Mouse (Mus musculus): ENCODE measurements around the gene Chmp2a. TPM values are rescaled to one million over a fixed set of nuclear protein-coding genes. Genes with fewer than 3 reads are reported as not detected.
A peak's percentile ranks its signal among the peaks of the same experiment; 100 is the strongest.

Gene Chmp2a
- total RNA-seq, 2 experiments from 2014 or later, result 95.4 to 103 TPM

DNA sequence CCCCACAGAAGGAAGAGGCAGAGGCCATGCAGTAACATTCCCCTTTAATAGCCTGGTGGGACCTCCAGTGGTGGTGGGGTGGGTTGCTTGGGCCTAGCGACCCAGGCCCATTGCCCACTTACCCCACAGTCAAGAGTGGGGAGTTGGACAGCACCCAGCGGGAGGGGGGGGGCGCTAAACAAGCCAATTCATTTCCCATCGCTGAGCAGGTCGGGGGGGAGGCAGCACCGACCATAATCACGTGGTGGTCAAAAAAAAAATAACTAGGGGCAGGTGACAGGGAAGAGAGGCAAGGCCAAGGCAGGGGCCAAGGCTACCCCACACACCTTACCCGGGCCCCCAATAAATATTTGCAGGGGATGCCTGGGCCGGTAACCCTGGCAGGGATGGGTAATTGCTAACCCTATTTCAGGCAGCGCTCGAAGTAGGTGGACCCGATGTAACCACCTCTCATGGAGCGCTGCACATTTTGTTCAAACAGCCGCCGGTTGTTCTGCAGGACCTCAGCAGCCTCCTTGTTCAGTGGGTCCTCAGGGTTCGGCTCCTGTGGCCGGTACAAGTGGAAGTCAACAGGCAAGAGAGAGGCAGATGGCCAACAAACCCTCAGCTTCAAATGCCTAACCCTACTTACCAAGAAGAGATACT is 726 bp upstream of the Chmp2a start:
- no peak for DNase-seq (ENCODE audit: low spot score)

DNA sequence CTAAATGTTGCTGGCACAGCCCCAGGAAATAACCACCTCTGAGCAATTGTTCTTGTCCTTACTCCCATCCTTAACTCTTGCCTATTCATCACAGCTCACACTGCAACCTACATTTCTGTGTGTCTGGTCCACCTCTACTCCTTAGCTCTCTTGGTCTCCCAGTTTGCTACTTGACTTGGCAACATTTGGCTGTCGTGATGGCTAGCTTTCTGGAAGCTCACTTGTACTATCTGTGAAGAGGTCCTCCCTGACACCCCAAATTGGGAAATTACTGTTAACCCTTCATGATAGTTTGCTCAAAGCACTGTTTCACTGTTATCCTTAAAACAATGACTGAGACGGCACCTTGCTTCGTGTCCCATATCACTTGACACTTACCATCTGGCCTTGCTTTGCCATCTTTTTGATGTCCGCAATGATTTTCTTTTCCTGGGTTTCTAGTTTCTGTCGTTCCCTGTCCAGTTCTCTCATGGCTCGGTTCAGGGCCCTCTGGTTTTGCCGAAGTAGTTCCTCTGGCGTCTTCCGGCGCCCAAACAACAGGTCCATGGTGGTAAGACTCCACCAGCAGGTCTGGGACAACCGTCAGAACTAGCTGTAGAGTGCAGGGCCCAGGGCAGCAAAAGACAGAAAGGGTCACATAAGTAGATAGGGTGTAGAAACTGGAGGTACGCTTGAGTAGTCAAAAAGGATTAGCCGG is 1.0 kb downstream of the Chmp2a start:
- DNase-seq (ENCODE audit: low spot score), result no peak

DNA sequence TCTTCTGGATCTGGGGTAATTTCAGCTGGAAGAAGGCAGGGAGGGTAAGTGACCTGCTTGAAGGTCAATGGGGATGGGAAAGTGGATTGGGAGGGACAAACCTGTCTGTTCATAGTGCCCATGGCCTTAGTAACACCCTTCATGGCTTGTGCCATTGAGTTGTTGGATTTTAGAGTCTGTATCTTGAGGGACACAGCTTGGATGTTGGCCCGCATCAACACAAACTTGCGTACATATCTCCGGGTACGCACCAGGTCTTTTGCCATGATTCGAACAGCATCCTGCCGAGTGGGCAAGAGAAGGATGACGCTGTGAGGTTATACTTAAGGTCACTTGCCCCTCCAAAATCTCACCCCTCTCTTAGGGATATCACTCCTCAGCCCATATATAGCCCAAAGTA is 2.1 kb downstream of the Chmp2a start:
- no peak for DNase-seq (ENCODE audit: low spot score)

DNA sequence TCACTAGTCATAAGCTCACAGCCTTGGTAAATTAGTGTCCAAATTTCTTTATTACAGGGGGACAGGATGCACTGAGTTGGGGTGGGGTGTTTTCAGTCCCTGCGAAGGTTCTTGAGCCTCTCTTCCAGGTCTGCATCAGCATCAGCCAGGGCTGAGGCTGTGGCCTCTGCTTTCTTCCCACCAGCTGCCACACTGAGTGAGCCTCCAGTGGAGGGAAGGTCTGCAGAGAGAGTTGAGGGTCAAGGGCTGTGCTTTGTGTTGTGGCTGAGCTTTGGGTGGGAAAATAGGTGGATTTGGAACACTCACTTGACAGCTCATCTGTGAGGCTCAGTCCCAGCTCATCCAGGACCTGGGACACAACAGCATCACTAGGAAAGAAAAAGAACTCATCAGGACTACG is 2.6 kb downstream of the Chmp2a start:
- no peak for DNase-seq (ENCODE audit: low spot score)

DNA sequence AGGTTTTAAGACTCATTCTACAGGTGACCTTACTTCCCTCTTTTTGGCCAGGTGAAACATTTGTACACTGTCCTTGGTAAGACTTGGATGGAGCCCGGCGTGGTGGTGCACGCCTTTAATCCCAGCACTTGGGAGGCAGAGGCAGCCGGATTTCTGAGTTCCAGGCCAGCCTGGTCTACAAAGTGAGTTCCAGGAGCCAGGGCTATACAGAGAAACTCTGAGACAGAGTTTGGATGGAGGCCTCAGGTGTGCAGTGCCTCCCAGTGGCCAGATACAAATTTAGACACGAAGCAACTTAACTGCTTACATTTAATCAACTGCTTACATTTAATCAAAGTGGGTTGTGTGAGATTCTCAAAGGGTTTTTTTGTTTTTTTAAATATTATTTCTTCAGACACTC is 3.5 kb downstream of the Chmp2a start:
- DNase-seq (ENCODE audit: low spot score), result no peak

DNA sequence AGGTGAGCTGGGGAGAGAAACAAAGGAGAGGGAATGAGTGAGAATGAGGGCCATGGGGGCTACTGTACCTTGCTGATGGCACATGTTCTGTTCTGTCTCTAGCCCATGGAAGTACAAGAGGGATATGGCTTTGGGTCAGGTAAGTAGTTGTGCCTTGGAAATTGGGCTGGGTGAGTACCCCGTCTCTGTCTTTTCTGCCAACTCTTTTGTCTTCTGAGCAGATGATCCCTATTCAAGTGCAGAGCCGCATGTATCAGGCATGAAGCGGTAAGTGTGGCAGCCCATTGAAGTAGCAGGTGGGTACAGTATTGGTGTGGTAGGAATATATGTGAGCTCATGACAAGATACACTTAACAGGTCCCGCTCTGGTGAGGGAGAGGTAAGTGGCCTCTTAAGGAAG is 5.6 kb downstream of the Chmp2a start:
- DNase-seq (ENCODE audit: low spot score), result no peak

DNA sequence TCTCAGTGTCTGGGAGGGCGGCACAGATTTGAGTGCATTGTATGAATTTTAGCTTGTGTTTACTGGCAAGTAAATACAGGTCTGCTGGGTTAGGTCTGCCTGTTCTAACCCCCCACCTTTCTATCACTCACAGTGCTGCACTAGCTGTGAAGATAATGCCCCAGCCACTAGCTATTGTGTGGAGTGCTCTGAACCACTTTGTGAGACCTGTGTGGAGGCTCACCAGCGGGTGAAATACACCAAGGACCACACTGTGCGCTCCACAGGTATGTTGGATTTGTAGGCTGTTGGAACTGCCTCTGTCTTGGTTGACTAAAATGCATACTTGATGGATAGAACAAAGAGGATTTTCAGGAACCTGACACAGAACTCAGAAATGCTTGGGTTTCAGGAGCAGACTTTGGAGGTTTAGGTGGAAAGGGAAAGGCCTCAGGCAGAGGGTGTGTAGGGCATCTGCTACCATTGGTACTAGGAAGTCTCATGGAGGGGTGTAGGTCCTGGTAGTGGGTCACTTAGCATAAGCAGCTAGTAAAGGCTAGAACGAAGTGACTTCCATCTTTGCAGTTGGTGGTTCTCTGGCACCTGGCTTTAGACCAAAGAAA is 9.0 kb downstream of the Chmp2a start:
- DNase-seq (ENCODE audit: low spot score), result no peak

DNA sequence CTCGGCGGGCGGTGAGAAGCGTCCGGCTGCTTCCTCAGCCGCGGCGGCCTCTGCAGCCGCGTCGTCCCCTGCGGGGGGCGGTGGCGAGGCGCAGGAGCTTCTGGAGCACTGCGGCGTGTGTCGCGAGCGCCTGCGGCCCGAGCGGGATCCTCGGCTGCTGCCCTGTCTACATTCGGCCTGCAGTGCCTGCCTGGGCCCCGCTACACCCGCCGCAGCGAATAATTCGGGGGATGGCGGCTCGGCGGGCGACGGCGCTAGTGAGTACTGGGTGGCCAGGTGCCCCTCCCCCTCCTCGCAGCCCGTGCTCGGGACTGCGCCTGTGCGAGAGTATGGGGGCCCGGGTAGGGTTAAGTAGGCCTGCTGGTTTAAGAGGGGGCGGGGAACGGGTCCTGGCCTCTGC is 9.8 kb downstream of the Chmp2a start:
- peak; percentile 52 for DNase-seq (ENCODE audit: low spot score)

DNA sequence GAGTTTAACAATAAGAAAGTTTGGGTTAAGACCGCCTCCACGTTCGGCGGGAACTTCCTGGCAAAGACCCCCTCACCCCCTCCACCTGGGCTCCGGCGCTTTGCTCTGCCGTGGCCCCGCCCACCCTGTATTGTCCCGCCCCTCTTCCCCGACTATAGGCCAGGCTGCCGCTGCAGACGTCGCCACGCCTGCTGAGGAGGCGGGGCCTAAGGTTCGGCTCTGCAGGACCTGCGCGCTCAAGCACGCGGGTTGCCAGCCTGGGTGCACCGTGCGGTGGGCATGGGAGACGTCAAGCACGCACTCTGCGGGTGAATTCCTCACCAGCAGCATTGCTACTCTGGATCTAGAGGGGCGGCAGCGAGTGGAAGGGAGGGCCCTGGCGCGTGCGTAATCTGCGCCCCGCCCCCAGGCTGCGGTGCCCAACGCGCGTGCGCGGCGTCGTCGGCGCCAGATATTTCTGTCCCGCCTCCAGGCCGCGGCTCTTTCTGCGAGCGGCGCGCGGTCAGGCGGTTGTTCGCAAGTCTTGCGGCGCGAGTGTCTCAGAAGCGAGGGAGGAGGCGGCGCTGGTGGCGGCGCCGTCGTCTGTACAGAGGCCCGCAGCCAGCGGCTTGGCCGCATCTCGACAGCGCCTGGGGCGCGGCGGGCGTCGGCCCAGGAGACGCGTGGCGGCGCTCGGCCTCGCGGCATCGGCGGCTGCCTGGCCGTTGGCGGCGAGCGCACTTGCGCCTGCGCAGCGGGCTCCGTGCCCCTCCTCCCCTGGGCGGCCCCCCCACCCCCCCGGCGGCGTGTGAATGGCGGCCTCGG is 10.5 kb downstream of the Chmp2a start:
- peak; percentile 92 for DNase-seq (ENCODE audit: low spot score)

DNA sequence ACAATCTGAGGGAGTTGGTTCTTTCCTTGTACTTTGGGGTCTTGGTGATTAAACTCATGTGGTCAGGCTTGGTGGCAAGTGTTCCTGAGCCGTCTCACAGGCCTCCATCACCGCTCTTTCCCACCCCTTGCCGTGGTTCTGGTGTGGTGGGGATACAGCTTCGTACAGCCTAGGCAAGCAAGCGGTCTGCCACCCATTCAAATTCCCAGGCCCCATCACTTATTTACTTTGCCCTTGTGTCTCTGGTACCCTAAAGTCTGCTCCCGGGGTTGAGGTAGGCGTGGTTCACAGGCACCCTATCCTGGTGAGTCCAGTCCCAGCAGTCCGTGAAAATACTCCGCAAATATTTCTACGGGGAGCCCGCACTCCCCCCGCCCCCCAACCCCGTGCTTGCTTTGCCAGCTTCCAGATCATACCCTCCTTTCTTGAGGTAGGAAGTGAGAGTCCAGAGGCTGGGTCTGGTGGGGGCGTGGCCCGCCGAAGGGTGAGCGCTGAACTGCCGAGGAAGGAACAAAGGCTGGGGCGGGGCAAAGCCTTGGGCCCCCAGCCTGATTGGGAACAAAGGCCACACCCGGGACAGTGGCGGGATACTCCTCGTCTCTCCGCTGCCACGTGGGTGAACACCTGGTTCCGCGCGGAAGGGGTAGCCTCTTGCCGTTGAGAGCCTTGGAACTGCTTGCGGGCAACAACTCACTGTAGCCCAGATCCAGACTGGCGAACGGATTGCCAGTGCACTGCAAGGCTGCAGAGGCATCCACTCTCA is 11.7 kb downstream of the Chmp2a start:
- DNase-seq (ENCODE audit: low spot score), result peak; percentile 40

DNA sequence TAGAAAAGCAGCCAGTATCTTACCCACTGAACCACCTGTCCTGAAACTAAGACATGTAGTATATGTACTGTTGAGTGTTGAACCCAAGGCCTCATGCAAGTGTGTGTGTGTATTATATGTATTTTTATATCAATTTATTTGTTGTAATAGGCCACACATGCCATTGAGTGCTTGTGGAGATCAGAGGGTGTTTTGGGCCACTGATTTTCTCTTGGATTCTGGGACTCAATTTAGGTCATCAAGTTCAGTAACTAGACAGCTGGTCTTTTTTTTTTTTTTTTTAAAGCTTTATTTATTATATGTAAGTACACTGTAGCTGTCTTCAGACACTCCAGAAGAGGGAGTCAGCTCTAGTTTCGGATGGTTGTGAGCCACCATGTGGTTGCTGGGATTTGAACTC is 19.4 kb downstream of the Chmp2a start:
- DNase-seq (ENCODE audit: low spot score), result no peak

DNA sequence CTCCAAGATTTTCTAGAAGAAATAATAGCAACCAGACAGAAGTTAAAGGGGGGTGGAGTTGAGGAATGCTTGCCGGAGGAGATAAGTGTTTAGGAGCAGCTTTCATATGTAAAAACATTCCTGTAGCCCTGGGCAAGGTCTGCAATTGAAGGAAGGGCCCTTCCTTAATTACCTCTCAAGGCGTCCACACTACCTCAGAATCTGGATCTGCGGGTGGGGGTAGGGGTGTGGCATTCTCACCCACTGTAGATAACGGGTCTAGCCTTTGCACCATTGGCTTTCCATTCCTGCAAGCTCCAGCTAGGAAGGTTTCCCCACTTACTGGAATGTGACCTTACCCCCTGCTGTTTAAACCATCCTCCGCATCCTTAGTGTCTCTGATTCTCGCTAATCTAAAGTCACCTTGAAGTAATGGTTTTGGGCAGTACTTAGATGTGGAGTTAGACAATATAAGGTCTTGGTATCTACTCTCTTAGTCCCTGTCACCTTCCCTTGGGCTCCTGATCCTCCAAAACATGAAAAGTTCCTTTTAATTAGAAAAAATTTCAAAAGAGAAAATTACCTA is 20.2 kb downstream of the Chmp2a start:
- no peak for DNase-seq (ENCODE audit: low spot score)

DNA sequence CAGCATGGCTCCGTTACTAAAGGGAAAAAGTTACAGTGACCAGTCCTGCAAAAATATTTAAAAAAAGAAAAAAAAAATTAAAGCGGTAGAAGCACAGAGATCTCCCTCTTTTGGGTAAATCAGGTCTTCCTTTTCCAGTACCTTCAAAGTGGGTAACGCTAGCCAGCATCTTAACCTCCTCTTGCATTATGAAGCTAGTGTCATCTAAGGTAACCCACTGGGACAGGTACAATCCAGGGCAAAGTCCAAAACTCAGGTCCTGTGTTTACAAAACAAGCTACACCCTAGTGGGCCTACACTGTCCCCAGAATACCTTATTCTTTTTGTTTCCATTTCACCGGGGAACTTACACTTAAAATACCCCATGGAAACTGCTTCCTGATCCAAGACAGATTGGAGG is 20.9 kb downstream of the Chmp2a start:
- DNase-seq (ENCODE audit: low spot score), result no peak

DNA sequence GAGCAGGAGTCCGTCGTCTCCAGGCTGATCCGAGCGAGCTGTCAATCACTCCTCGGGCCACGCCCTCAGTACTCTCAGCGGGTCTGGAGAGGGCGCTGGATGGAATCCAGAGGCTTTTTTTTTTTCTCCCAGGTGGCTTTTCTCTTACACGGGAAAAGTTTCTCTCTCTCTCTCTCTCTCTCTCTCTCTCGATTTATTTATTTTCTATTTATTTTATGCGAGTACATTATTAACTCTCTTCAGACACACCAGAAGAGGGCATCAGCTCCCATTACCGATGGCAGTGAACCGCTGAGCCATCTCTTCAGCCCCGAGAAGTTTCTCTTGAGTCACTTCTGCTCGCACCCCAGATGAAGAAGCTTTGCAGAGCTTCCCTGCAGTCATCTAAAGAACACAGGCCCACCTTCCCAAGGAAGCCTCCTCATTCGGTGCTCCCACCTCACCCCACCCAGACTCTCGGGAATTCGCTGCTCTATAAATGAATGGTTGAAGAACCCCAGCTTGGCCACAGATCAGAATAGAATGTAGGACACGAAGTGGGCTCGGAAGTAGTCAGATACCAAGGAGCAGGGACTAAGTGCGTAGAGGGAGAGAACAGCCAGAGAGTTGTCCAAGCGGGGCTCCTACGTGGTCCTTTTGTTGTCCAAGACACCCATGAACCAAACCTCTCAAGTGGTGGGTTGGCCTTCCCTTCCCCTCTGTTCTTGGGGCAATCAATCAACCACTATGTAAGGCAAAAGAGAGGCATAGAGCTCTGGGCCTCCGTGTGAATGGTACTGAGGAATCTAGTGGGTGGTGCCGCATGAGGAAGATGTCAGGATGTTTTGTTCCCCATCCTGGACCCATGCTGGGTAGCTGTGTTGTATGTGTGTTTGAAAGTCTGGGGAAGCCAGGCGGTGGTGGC is 24.4 kb downstream of the Chmp2a start, which contains the start of gene Zbtb45:
Gene Zbtb45, minus strand, starts transcription at position 30 of the 904 bp plus-strand sequence.
- DNase-seq (ENCODE audit: low spot score), result no peak

DNA sequence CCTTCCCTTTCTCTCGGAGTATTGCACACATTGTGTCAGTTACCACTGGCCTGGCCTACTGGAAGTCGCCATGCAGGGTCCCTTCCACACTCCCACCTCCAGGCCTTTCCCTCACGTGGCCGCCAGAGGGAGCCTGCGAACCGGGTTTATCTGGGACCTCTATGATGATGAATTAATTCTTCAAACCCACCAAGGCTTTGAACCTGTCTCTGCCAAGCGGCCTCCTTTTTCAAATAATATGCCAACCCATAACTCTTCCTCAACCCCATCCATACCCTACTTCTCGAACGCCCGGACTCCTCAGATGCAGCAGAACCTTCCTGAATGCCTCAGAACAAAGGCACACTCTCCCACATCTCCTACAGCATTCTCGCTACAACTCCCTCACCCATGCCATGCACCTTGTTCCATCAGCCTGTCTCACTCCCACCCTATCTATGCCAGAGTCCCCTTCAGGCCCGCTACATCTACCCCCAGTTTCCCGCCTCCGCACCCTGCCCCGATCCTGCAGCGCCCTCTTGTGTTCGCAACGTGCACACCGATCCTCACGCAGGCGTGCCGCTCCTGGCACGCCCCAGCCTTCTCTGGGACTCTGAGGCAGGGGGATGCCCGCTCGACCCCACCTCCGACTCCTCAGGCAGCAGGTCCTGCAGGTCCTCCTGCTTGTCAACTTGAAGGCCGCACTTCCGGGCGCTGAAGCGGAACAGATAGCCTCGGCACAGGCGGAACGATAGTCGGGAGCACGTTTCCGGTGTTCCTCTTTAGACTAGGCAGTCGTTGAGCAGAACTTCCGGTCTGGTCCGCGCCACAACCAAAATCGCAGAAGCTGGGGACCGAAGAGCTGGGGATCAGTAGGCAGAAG is 25.2 kb downstream of the Chmp2a start:
- DNase-seq (ENCODE audit: low spot score), result peak; percentile 93

DNA sequence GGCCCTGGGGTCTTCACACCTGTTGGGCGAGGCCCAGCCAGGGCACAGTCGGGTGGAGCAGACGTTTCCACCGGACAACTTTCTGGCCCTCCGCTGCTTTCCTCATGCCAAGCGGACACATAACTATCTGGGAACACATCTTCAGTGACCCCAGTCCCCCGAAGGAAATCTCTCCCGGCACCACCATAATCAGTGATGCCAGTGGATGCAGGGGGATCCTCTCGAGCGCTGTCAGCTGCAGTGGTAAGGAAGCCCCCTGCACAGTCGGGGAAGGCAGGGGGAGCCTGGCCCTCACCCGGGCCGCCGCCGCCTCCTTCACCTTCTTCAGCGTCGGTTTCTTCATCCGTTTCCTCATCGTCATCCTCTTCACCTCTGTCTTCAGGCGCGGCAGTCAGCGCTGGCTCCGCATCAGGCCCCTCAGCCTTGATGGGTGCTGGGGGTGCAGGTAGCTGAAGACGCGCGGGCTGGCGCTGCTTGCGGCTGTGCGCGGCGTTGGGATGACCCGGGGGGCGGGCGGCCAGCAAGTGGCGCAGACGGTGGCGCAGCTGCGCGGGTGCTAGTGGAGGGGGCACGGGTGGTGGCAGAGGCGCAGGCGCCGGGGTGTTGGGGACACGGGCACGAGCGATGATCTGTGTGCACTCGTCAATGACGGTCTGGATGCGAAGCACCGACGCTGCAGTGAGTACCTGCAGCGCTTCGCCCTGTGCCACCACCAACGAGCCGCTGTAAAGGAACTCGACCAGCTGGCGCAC is 27.1 kb downstream of the Chmp2a start:
- DNase-seq (ENCODE audit: low spot score), result no peak

DNA sequence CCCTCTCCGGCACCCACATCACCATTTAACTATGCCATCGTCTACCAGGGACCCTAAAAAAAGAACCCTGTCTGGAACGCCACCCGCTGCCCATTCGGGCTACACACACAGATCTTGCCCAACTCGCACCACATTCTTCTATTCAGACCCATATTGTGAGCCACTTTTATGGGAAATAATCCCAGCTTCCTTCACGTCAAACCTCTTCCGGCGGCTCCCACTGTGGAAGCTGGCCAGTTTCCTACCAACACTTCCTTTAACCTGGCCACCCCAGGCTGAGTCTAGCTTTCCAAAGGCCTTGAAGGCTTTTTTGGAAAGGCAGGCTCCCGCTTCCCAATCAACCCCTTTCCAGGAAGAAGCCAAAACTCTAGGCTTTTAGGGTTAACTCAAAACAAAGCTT is 28.1 kb downstream of the Chmp2a start:
- DNase-seq (ENCODE audit: low spot score), result no peak

DNA sequence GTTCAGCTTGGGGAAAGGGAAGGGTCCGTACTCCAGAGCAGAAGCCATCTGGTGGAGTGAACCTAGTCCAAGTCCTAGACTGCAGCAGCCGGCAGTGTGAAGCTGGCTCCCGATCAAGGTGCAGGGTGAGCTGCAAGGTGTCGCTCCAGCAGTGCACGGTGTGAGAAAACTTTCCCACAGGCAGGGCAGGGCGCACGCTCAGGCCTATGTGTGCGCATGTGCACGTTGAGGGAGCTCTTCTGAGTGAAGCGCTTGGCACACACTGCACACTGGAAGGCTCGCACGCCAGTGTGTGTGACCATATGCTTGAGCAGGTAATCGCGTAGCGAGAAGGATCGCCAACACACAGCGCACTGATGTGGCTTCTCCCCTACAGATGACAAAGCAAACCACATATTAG is 28.6 kb downstream of the Chmp2a start:
- DNase-seq (ENCODE audit: low spot score), result no peak

Data from gastrocnemius, adult 18-20 months (tissue).